Mouse (Mus musculus) testis, adult 2 months (tissue): ENCODE data around the gene Cyp2u1. TPM values are rescaled to one million over a fixed set of nuclear protein-coding genes. Genes with fewer than 3 reads are reported as not detected.

ENCODE experiments used
- H3K27ac ChIP-seq: fragments of 200-500 bp; 2 replicates; pipeline ENCODE4 v1.5.1; 2012; ENCODE audit warnings: low read depth, low read length; ENCODE audit not compliant: control insufficient read depth, insufficient read depth
- H3K27me3 ChIP-seq: fragments of 200-500 bp; 2 replicates; pipeline ENCODE4 v1.6.1; 2012; ENCODE audit warnings: mild to moderate bottlenecking, low read length, moderate library complexity; ENCODE audit not compliant: control insufficient read depth, insufficient read depth
- H3K36me3 ChIP-seq: fragments of 200-500 bp; 2 replicates; pipeline ENCODE4 v1.6.1; 2012; ENCODE audit warnings: mild to moderate bottlenecking, low read length; ENCODE audit not compliant: control insufficient read depth, insufficient read depth
- H3K4me1 ChIP-seq: fragments of 200-500 bp; 2 replicates; pipeline ENCODE4 v1.6.1; 2012; ENCODE audit warnings: low read length; ENCODE audit not compliant: control insufficient read depth, insufficient read depth
- H3K4me3 ChIP-seq: fragments of 200-500 bp; 2 replicates; pipeline ENCODE4 v1.5.1; 2012; ENCODE audit warnings: low read depth, mild to moderate bottlenecking, low read length, moderate library complexity, mixed read lengths; ENCODE audit not compliant: control insufficient read depth
- CTCF ChIP-seq: fragments of 200-500 bp; IDR thresholded peaks from 2 replicates; pipeline ENCODE4 v1.5.1; 2012; ENCODE audit warnings: low read depth, mild to moderate bottlenecking, inconsistent platforms, low read length, moderate library complexity; ENCODE audit not compliant: control insufficient read depth, insufficient read depth, insufficient replicate concordance
- POLR2A ChIP-seq: fragments of 200-500 bp; IDR thresholded peaks from 2 replicates; pipeline ENCODE4 v1.6.1; 2012; ENCODE audit warnings: low read depth, mild to moderate bottlenecking, inconsistent platforms, low read length, moderate library complexity; ENCODE audit not compliant: control insufficient read depth
- polyA plus RNA-seq: library from polyadenylated mRNA; depleted of rRNA; stranded (reverse); fragments of >200 nt; gene quantifications from 2 replicates; pipeline ENCODE4 v1.2.3, GENCODE M21; 2012; rRNA removed

Gene Cyp2u1
- polyA plus RNA-seq, 1 experiment = 4.6 TPM

GRCm38 (mm10) chr3:131245766-131246578, 57.1 kb downstream of the Cyp2u1 start:
- Histone ChIP-seq H3K4me1 (peaks cover 2% of the 10 kb centered on the region; the same call in 1 of the 2 replicates), H3K27ac (peak overlapping the region; percentile 38; the same call in 1 of the 2 replicates), H3K36me3 (no peaks in the 10 kb centered on the region), H3K27me3 (no peaks in the 10 kb centered on the region), H3K4me3 (no peak overlapping the region)
- TF ChIP-seq POLR2A (no peak), CTCF (peak; percentile 73; the same call in 1 of the 2 replicates)

Other genes starting within 250 kb of the Cyp2u1 start
- gene Lef1, start 192.8 kb downstream of the Cyp2u1 start, polyA plus RNA-seq = 84.7 and 86.2 TPM in 2 replicates
- gene Hadh, start 31.1 kb downstream of the Cyp2u1 start, polyA plus RNA-seq = 30.2 and 36.2 TPM in 2 replicates
- 37.1 and 48.2 TPM in 2 replicates for gene Sgms2, start 188.2 kb upstream of the Cyp2u1 start, polyA plus RNA-seq